Mouse (Mus musculus) kidney, adult 2 months (tissue): ENCODE data around the gene Olfr222.

Experiments
- CTCF ChIP-seq: fragments of 200-500 bp; conservative IDR thresholded peaks from 2 replicates; pipeline ENCODE4 v1.5.1; 2011; ENCODE audit warnings: low read depth, mild to moderate bottlenecking, control low read depth, low read length, moderate library complexity, mixed read lengths; ENCODE audit not compliant: insufficient read depth, insufficient read length
- POLR2A ChIP-seq: fragments of 200-500 bp; IDR thresholded peaks from one replicate; pipeline ENCODE4 v1.6.1; 2011; ENCODE audit warnings: low read depth, low read length, control low read depth

GRCm38 (mm10) chr11:59542442-59542841, 33.6 kb downstream of the Olfr222 start:
- TF ChIP-seq CTCF (no peak), POLR2A (no peak)
